Mouse (Mus musculus) CD4-positive, CD25-positive, alpha-beta regulatory T cell, adult 4 months (primary cell): ENCODE data around the gene Lrrfip1. TPM values are rescaled to one million over a fixed set of nuclear protein-coding genes. Genes with fewer than 3 reads are reported as not detected.

Experiments used
- ATAC-seq: one replicate; pipeline ENCODE4 v1.8.0; 2017
- polyA plus RNA-seq, 2 experiments: library from polyadenylated mRNA; unstranded; fragments of 100-300 nt; shearing (Covaris generic); gene quantifications; one replicate each; pipeline ENCODE4 v1.2.1; 2017

The Lrrfip1 gene
- polyA plus RNA-seq, 2 experiments from 2014 or later = 175 to 217 TPM

DNA sequence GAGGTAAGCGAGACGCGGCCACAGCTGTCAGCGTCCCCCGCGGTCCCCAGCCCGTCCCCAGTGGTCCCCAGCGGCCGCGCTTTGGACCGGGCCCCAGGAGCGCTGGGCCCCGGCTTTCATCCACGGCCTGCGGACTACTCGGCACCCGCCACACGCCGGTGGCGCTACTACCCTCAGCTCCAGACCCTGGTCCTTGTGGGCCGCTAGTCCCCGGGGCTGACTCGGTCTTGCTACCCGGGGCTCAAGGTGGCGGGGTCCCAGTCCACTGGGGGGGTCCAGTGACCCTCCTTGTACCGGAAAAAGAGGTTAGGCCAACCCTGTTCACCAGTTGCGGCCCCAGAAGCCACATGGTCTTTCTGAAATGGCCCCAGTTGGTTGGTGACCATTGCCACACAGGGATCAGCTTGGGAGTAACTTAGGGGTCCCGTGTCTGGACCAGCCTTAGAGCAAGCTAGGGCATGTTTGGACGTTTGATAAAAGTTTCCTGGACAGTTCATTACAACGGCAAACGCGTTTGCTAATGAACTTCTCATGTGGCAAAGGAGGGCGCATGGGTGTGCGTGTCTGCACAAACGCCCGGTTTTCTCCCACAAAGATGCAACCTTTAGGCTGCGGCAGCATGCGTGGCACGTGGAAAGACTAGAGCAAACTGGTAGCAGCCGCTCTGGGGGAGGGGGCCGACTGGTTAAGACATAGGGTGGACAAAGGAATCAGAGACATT, 514 bp downstream of the Lrrfip1 start:
- ATAC-seq = no peak

DNA sequence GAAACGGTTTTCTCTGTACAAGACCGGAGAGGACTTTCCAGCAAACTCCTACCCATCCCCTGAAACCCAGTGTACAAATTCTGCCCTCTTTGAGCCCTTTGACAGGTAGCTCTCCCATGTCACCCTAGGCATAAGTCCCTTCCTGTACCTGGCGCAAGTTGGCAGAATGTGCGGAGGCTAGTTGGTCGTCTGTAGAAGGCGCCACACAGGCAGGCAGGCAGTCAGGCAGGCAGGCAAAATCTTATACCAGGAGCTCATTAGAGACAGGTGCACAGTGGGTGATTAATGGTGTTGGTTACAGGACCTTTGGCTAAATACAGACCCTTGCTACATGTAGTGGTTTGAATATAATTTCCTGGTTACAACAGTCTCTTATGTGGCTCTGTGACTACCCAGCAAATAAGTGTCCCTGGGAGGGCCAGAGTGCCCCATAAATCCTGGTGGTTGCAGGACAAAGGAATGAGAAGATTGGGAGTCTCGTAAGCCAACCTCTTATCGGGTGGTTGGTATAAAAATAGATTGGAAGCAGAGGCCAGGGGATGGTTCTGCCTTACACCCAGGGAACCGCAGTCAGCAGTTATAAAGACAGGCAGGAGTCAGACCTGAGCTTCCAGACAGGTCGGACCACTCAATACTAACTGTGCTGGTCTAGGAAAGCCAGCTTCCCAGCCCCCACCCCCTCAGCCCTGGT, 1.5 kb downstream of the Lrrfip1 start:
- ATAC-seq = no peak

DNA sequence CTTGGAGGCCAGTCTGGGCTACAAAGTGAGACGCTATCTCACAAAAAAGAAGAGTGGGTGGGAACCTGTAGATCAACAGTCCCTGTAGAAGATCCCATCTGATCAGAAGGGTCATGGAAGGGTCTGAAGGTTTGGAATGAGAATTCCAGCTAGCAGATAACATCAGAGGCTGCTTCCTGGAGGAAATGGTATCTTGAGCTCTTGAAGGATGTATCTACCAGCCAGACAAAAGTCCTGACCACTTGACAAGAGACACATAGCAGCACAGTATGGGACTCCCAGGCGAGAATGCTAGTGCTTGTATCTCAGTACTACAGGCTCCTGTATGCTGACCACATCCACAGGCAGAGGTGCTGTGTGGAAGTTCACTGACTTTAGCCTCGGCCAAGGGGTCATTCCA, 2.6 kb downstream of the Lrrfip1 start:
- no peak for ATAC-seq

DNA sequence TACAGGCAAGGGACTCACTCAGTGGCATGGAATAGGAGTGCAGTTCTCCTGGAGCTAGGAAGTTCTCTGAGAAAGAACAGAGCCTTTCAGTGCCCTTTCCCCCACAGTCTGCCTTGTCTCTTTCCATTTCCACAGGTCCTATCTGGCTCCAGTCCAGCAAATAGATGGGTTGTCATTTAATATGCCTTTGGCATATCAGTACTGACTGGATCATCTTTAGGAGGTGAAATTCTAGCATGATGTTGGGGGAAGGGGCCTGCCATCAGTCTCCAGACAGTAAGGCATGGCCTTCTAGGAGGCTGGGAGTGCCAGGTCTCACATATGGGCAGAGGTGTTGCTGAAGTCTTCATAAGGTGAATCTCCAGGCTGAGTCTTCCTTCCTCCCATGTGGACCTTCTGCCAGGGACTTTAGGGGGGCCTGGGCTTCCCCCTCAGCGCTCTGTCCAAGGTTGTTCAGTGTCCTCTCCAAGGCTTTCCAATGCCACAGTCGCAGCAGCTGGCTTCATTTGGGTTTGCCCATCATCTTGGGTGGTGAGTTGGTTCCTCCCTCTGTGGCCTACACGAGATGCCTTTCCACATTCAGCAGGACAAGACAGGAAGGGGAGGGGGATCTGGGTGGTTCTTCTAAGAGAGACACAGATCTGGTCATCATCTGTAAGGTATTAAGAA, 3.5 kb downstream of the Lrrfip1 start:
- no peak for ATAC-seq

DNA sequence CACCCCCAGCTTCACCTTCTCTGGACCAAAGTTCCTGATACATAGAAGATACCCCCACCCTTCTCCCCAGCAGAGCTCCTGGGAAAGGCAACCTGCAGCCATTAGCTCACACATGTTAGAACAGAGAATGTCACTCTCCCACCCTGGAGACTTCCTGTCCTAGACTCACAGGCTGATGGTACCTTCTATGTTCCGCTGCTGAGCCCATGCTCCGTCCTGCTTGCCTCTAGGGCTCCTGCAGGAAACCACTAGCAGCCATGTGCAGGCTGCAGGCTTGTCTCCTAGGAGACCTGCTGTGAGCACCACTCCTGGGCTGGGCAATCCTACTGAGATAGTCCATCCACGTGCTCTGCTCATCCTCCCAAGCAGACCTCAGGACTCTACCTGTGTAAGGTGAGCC, 4.1 kb downstream of the Lrrfip1 start:
- ATAC-seq = no peak

DNA sequence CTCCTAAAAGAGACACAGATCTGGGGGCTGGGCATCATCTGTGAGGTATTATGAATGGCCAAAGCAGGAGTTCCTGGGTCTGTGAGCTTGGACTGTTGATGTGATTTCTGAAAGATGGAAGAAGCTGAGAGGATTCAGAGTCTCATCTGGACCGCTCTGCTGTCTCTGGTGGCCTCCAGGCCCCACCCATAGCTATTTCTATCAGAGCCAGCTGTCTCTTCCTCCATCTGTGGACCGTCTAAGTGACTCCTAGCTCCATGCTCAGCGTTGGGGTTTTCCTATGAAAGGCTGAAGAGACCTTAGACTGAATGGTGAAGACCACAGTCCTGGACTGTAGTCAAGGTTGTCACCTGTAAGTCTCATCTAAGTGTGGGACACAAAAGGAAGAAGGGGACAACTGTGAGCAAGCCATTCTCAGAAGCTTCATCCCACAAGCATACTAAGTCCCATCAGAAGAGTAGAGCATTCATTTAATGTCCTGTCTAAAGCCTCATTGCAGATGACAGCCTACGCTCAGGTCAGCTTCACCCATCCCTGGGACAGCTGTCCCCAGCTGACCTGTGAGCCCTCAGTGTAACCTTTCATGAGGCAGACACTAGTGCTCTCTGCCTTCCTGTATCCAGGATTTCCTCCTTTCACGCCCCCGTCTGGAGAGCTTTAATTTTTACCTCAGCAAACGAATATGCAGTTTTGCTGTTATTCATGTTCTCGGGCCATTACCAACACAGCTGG, 5.2 kb downstream of the Lrrfip1 start:
- ATAC-seq = no peak

DNA sequence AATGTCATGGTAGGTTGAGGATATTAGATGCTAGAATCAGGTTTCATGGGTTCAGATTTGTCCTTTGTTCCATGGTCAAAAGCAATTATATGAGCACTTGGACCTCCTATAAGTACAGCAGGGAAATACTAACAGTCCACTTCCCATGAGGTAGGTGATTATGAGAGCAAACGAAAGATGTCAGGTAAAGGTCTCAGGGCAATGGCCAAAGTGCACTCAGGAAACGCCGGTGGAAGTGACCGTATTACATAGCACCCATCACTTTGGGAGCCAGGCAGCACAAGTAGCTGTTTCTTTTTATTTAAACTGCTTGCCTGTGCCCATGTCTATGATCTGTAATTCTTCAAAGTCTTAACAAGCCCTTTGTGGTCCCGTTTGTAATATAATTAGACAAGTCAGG, 7.5 kb downstream of the Lrrfip1 start:
- no peak for ATAC-seq

DNA sequence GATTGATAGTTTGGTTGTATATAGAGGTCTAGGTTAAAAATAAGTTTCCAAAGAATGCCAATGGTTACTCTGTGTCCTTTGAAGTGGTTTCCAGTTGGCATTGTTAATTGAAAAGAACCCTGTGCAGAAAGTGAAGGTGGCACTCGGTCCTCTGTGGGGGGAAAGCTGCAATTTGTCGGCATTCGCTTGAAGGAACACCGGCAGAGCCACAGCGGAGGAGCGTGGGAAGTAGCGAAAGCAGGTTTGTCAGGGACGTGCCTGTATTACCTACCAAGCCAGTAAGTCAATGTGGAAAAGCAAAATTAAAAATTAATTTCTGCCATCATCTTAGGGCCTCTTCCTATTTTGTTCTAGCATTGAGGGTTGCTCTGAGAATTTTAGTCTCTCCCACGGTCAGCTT, 8.2 kb downstream of the Lrrfip1 start:
- ATAC-seq = no peak

DNA sequence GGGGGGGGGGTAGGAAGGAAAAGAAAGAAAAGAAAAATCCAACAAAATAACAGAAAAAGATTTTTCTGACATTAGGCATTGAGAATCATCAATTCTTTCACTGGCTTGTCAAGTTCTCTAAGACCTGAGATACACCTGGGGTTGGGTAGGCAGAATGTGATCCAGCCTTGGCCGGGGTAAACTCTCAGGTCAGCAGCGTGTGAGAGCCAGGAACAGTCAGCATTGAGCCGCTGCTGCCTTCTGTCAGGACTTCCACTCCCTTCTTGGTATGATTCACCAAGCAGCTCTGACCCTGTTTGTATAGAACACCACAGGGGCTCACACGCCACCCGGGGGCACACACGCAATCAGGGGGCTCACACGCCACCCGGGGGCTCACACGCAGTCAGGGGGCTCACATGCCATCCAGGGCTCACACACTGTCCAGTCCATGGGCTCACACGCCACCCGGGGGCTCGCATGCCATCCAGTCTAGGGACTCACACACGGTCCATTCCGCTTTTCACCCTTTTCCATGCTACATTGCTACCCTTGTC, 9.7 kb downstream of the Lrrfip1 start:
- no peak for ATAC-seq

DNA sequence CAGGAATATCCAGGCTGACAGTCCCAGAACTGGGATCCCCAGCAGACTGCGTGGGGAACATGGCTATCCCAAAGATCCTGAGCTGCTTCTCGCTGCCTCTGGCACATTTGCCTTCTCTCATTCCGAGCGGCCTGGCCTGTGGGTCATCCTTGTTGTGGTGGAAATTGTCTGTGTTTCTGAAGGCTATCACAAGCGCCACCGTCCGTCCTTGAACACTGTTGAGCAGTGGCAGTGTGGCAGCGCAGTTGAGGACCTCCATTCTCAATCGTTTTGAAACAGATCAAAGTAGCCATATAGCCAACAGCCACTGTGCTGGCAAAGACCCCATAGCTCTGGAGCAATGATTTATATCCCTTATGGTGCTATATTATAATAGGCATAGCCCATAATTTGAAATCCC, 10.2 kb downstream of the Lrrfip1 start:
- ATAC-seq = no peak

DNA sequence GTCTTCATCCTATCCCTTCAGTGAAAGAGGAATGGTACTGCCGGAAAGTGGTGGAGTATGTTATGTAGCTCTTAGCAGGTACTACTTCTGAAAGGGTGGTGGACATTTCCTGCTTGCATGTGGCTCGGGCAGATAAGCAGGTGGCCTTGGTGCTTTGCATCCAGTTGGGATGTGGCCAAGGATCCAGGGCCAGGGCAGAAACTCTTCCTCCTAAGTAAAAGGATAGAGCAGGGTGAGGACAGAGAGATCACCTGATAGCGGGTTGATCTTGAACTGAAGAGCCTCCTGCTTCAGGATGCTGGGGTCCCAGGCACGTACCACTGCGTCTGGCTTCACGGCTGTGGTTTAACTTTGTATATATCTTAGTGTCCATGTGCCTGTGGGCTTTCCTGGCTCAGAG, 10.7 kb downstream of the Lrrfip1 start:
- no peak for ATAC-seq

DNA sequence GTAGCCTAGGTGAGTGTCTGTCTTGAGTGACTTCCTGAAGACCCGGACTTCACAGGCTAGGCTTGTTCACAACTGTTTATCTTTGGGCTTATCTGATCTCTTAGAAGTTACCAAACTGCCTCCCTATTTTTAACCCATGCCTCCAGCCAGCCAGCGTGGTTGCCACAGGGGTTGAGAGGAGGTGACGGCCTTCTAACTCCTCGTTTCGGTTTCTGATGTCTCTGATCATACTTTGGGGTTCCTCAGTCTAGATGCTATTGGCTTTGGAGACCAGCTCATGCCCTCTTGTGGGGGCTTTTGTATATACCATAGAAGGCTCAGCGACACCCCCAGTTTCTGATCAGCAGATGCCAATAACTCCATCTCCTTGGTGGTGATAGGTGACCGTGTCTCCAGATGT, 11.7 kb downstream of the Lrrfip1 start:
- no peak for ATAC-seq

DNA sequence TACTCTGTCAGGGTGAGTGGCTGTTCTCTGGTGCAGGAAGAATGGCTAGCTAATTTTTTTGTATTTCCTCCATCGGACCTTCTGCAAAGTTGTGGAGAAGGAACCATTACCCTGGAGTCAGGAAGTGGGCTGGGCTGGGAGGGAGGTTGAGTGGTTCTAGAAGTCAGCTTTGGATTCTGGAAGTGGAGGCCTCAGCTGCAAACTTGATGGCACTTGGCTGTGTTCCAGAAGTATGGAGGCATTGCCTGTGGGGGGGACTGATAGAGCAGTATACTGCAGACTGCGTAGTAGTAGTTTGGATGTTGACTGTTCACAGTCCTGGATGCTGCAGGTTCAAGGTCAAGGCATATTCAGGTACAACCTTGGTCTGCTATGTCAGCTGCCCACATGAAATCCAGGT, 12.2 kb downstream of the Lrrfip1 start:
- no peak for ATAC-seq

DNA sequence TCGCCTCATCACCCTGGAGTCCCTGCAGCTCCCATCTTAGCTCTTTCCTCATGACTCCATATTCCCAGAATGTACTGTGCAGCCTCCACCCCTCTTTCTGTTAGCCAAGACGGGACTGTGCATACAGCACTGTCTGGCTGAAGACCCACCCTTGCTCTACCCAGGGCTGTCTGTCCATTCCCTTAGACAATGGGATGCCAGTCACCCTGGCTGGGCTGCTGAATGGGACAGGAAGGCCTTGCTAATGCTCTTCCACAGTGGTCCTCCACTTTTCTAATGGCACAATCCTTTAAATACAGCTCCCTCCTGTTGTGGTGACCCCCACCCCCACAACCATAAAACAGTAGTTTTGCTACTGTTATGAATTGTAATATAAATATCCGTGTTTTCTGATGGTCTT, 12.8 kb downstream of the Lrrfip1 start:
- no peak for ATAC-seq

DNA sequence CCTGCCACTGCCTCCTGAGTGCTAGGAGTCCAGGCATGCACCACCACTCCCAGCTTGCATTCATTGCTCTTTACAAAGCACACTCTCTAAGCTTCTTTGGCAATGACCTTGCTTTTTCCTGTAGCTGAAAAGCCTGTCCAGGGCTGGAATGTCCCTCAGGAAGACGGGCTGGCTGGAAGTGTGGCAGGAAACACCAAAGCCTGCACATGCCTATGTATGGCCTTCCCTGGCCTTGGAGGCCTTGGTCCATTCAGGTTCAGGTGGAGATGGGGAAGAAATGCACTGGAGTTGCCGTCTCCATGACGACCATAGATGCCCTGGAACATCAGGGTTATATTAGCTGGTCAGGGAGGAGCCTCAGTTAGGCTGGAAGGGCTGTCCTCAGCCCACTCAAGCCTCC, 15.3 kb downstream of the Lrrfip1 start:
- ATAC-seq = no peak

DNA sequence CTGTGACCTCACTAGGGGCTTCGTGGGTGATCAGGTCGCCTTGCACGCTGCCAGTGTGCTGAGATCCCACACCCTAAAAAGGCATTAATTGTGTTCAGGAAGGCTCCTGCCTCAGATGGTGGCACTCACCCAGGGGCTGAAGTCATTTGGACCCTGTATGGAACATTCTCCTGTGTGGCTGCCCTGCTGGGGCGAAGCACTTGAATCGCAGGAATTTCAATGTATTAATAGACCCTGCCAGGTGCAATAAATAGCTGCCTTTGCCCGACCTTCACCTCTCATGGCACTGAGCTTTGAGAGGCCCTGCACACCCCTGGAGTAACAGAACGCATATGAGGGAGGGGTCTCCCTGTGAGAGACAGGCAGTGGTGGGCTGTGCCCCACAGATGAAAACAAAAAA, 17.0 kb downstream of the Lrrfip1 start:
- ATAC-seq = no peak

DNA sequence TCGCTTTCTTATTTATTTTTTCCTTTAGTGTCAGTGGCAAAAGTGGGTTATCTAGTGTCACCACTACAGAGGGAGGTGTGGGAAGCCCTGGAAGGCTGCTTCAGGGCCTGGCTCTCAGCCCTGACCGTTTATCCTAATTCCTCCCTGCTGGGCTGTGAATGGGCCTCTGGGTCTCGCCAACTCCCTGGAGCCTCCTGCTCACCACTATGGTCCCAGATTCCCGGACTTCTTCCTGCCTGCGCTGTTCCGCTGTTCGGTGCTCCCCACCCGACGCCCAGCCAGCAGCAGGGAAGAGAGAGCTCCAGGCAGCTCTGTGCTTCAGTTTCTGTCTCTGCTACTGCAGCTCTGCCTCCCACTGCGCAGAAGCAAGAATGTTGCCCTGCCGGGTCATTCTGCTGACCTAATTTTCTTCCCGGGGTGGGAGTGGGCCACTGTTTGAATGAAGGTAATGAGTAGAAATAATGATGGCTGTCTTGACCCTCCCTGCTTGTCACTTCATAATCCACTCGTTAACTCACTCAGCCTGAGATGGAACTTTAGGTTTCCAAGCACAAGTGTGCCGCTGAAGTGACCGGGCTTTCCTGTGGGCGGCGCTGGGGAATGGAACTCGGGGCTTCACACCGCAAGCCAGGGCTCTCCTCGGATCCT, 18.7 kb downstream of the Lrrfip1 start:
- ATAC-seq = no peak

DNA sequence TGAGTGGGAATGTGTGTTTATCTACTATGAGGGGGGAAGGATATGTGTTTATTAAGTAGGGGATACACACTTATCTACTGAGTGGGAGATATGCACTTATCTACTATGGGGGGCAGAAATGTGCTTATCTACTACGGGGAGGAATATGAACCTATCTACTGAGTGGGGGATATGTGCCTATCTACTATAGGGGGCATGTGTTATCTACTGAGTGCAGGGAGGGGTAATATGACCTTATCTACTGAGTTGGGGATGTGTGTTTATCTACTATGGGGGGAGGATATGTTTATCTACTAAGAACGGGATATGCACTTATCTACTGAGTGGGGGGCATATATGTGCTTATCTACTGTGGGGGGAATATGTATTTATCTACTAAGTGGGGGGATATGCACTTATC, 20.8 kb downstream of the Lrrfip1 start:
- ATAC-seq = no peak

DNA sequence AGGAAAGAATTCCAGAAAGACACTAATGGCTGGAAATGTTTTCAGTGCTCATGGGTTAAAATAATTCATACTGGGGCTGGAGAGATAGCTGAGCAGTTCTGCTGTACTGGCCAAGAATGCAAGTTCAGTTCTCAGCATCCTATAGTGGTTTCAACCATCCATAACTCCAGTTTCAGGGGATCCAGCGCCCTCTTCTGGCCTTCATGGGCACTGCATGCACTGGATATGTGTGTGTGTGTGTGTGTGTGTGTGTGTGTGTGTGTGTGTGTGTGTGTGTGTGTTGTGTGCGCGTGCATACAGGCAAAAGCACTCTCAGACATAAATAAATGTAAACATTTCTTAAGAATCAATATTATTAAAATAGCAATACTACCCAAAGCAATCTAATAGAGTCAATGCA, 22.8 kb downstream of the Lrrfip1 start:
- ATAC-seq = no peak

DNA sequence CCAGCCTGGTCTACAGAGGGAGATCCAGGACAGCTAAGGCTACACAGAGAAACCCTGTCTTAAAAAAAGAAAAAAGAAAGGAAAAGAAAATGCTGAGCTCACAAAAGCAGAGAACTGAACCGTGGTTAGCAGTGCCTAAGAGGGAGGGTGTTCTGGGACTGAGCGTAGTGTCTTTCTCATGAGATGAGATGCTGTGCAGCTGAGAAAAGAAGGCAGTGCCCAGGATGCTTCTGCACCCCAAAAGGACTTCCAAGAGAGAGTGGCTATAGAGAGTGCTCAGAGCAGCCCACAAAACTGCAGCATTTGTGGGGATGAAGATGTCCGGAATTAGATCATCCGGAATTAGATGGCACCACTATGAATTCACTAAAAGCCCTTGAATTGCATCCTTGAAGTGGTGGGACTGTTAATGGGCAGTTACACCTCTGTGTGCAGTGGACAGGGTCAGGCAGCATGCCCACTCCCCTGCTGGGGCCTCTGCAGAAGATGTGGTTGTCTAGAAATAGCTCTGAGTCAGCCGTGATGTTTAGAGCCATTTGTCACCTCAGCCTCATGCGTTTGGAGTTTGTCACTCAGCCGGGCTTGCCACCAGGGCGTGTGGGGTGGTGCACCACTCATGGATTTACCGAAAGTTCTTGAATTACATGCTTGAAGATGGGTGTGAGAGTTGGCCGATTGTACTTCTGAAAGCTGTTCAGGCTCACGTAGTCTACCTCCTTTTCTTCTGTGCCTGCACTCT, 23.8 kb downstream of the Lrrfip1 start:
- no peak for ATAC-seq

DNA sequence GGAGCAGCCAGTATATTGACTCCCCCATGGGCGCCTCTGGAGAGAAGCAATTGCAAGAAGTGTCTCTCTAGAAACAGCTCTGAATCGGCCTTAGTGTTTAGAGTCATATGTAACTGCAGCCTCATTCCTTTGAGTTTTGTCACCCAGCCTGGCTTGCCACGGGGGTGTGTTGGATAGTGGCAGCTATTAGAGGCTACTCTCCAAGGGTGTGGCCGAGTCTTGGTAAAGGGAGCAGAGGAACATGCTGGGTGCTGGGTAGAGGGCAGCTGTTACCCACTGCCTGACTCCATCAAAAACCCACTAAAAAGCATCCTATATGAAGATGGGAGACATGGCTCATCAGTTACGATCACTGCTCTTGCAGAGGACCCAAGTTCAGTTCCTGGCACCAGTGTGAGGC, 24.7 kb downstream of the Lrrfip1 start:
- ATAC-seq = no peak

DNA sequence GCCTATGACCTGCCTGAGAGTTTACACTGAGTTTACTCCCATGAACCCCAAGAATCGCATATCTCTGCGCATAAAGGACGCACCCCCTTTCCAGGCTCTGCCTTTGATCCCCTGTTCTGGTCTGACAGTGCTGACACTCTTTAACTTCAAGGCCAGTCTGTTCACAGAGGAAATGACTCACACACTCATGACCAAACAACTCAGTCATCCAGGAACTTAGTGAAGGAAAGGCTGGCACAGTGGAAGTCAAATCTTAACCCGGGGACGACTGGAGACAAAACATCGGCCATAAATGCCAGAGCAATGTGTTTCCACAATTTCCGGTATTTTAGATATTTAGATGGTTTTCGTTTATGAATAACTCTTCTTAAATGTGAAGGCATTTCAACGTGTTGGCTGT, 25.4 kb downstream of the Lrrfip1 start:
- ATAC-seq = no peak
